Mouse (Mus musculus) liver, embryonic 15.5 days (tissue): ENCODE data around the gene Tubb3. TPM values are rescaled to one million over a fixed set of nuclear protein-coding genes. Genes with fewer than 3 reads are reported as not detected.

Source experiments
- ATAC-seq: fragments of 200-750 bp; cut with Nextera tagmentation; 2 replicates; pipeline ENCODE4 v1.8.0; 2017; ENCODE audit warnings: moderate number of reproducible peaks, mild to moderate bottlenecking, moderate library complexity; ENCODE audit not compliant: insufficient read depth
- H3K27ac ChIP-seq: fragments of 300-500 bp; sonication (generic); replicated peaks from 2 replicates; pipeline ENCODE4 v1.5.1; 2015; ENCODE audit warnings: mild to moderate bottlenecking, inconsistent platforms
- H3K27me3 ChIP-seq: fragments of 300-500 bp; sonication (generic); 2 replicates; pipeline ENCODE4 v1.6.1; 2015; ENCODE audit warnings: mild to moderate bottlenecking, inconsistent platforms
- H3K36me3 ChIP-seq: fragments of 300-500 bp; sonication (generic); replicated peaks from 2 replicates; pipeline ENCODE4 v1.6.1; 2015; ENCODE audit warnings: moderate library complexity, mild to moderate bottlenecking, inconsistent platforms
- H3K4me1 ChIP-seq: fragments of 300-500 bp; sonication (generic); replicated peaks from 2 replicates; pipeline ENCODE4 v1.6.1; 2015; ENCODE audit warnings: inconsistent platforms
- H3K4me2 ChIP-seq: fragments of 300-500 bp; sonication (generic); 2 replicates; pipeline ENCODE4 v1.6.1; 2015; ENCODE audit warnings: moderate library complexity, mild to moderate bottlenecking, inconsistent platforms
- H3K4me3 ChIP-seq: fragments of 300-500 bp; sonication (generic); replicated peaks from 2 replicates; pipeline ENCODE4 v1.5.1; 2015; ENCODE audit warnings: mild to moderate bottlenecking, inconsistent platforms
- H3K9ac ChIP-seq: fragments of 300-500 bp; sonication (generic); 2 replicates; pipeline ENCODE4 v1.6.1; 2015; ENCODE audit warnings: moderate library complexity, mild to moderate bottlenecking, inconsistent platforms
- H3K9me3 ChIP-seq: fragments of 300-500 bp; sonication (generic); replicated peaks from 2 replicates; pipeline ENCODE4 v1.6.1; 2016; ENCODE audit warnings: inconsistent platforms
- WGBS: fragments of 180-500 bp; shearing (Covaris S2); methylation state at CpG from one replicate; pipeline ENCODE4 v1.1.7; 2015; ENCODE audit warnings: mixed read lengths; ENCODE audit not compliant: insufficient replicate concordance; 5-methylcytosine and 5-hydroxymethylcytosine counted together
- polyA plus RNA-seq: library from polyadenylated mRNA; unstranded; fragments of >200 nt; fragmentation: Nextera tagmentation; extraction: Ambion mirVana; gene quantifications from 2 replicates; pipeline ENCODE4 v1.2.1, GENCODE M21; 2015

The Tubb3 gene
- polyA plus RNA-seq, 1 experiment from 2014 or later, result 0.99 TPM

GRCm38 (mm10) chr8:123454559-123454958, 43.3 kb downstream of the Tubb3 start:
- H3K27ac ChIP-seq, result no peak overlapping the region
- H3K4me2 ChIP-seq, result no peak overlapping the region
- peaks cover 21% of the 10 kb centered on the region for H3K4me1 ChIP-seq
- no peaks in the 10 kb centered on the region for H3K27me3 ChIP-seq
- no peaks in the 10 kb centered on the region for H3K9me3 ChIP-seq
- H3K4me3 ChIP-seq, result no peak overlapping the region
- H3K9ac ChIP-seq, result no peak overlapping the region
- WGBS, result 41% methylated on average over 6 of the region's 6 CpGs
- H3K36me3 ChIP-seq, result peaks cover 53% of the 10 kb centered on the region
- ATAC-seq, result no peak

GRCm38 (mm10) chr8:123463651-123464050, 52.4 kb downstream of the Tubb3 start:
- H3K9me3 ChIP-seq, result no peaks in the 10 kb centered on the region
- no peaks in the 10 kb centered on the region; the same call in 1 of the 2 replicates for H3K4me1 ChIP-seq
- no peak overlapping the region for H3K4me2 ChIP-seq
- no peak for ATAC-seq
- H3K27ac ChIP-seq, result no peak overlapping the region
- WGBS, result 73% methylated on average over 4 of the region's 4 CpGs
- H3K27me3 ChIP-seq, result no peaks in the 10 kb centered on the region
- H3K9ac ChIP-seq, result no peak overlapping the region
- H3K4me3 ChIP-seq, result no peak overlapping the region
- H3K36me3 ChIP-seq, result peaks cover 20% of the 10 kb centered on the region

- Histone ChIP-seq H3K27ac (no peak overlapping the region), H3K36me3 (peaks cover 7% of the 10 kb centered on the region; the same call in 1 of the 2 replicates), H3K27me3 (no peaks in the 10 kb centered on the region; the same call in 1 of the 2 replicates), H3K4me1 (no peaks in the 10 kb centered on the region; the same call in 1 of the 2 replicates), H3K9ac (no peak overlapping the region), H3K4me3 (no peak overlapping the region), H3K9me3 (no peaks in the 10 kb centered on the region), H3K4me2 (no peak overlapping the region)
- no peak for ATAC-seq
- WGBS, result 49% methylated on average over 3 of the region's 3 CpGs
Measured at GRCm38 (mm10) chr8:123467476-123467875, 56.3 kb downstream of the Tubb3 start.

Other genes with a start within 250 kb of the Tubb3 start
- gene Dpep1, start 225.2 kb upstream of the Tubb3 start, polyA plus RNA-seq, result 0.21 and 0.26 TPM in 2 replicates
- gene Chmp1a, start 198.7 kb upstream of the Tubb3 start, polyA plus RNA-seq, result 59.5 and 63.8 TPM in 2 replicates
- 0.18 and 0.37 TPM in 2 replicates for gene Spata33, start 198.6 kb upstream of the Tubb3 start, polyA plus RNA-seq
- 8.9 and 9.0 TPM in 2 replicates for gene Cdk10, start 186.6 kb upstream of the Tubb3 start, polyA plus RNA-seq
- gene Spata2l, start 175.2 kb upstream of the Tubb3 start, polyA plus RNA-seq, result 2.2 and 2.9 TPM in 2 replicates
- 8.0 and 9.2 TPM in 2 replicates for gene Zfp276, start 157.2 kb upstream of the Tubb3 start, polyA plus RNA-seq
- 4.6 and 5.3 TPM in 2 replicates for gene Vps9d1, start 157.1 kb upstream of the Tubb3 start, polyA plus RNA-seq
- gene Fanca, start 92.8 kb upstream of the Tubb3 start, polyA plus RNA-seq, result 15.5 and 16.7 TPM in 2 replicates
- gene Spire2, start 78.7 kb upstream of the Tubb3 start, polyA plus RNA-seq, result 3.0 and 3.4 TPM in 2 replicates
- gene Tcf25, start 37.7 kb upstream of the Tubb3 start, polyA plus RNA-seq, result 50.6 and 54.5 TPM in 2 replicates
- not detected in 2 replicates for gene Mc1r, start 4.3 kb upstream of the Tubb3 start, polyA plus RNA-seq
- gene Def8, start 12.1 kb downstream of the Tubb3 start, polyA plus RNA-seq, result 11.7 and 11.9 TPM in 2 replicates
- 22.2 and 24.2 TPM in 2 replicates for gene Afg3l1, start 66.5 kb downstream of the Tubb3 start, polyA plus RNA-seq
- 0.24 TPM in 2 replicates for gene Dbndd1, start 104.0 kb downstream of the Tubb3 start, polyA plus RNA-seq
- 3.3 and 3.8 TPM in 2 replicates for gene Gas8, start 107.4 kb downstream of the Tubb3 start, polyA plus RNA-seq
- 1.7 TPM in 2 replicates for gene Rhou, start 242.5 kb downstream of the Tubb3 start, polyA plus RNA-seq